Mouse (Mus musculus) spleen, embryonic (tissue): Measurements from ENCODE around the gene Ppme1.

Source experiments
- CTCF ChIA-PET: fragments of 350-600 bp; sonication (Branson Sonifier 250); formaldehyde crosslinking; loops from one replicate; lab custom pipeline; 2022; lab: Charles Lee

Gene Ppme1

DNA sequence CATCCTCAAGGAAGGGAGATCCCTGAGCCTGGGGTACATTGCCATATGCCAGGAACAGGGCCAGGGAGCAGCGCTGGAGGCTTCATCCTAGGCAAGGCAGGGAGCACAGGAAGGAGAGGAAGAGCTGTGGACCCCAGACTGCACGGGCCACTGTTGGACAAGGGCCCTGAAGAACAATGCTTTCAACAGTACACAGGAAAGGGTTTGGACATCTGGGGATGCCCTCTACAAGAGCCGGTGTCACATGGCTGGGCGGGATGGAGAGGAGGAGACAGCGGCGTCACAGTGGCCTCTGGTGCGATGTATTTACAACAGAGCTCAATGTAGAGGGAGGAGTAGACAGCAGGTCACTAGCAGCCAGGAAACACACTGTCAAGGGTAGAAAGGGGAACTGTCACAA, 44.6 kb downstream of the Ppme1 start:
- CTCF ChIA-PET = no interaction called here

DNA sequence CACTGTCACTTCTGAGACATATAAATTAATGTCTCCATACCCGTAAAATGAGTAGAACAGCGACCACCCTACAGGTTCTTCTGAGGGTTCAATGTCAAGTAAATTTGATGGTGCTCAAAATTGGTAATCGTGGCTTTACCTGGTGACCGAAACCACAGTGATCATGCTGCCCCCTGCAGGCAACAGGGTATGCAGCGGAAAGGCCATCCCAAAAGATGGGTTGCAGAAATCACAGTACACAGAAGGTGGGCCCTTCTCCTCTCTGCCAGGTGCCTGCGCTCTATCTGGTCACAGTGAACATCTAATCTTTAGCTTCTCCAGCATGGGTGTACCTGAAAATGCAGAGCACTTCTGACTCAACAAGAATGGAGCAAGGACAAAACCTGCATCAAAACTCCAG, 46.6 kb downstream of the Ppme1 start:
- CTCF ChIA-PET = interaction anchor here (0.5 kb wide), 1 partner anchor 1101 kb away, joined by 3 read pairs; no protein-coding TSS in a partner anchor

DNA sequence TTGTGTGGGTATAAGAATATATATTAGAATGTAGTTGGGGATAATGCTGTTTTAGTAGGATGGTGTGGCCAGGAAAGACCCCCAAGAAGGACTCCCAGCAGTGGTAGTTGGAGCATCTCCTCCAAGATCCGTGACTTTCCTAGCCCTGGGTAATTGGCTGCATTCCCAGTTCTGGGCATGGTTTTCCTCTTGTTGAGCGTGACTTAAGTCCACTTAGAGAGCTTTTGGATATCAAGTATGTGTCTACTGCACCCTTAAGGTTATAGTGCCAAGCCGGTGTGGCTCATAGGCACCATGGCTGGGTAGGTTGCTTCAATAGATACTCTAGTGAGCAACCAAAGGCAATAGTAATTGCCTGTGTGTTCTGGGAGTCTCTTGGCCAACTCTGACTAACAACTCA, 48.4 kb downstream of the Ppme1 start:
- CTCF ChIA-PET = no interaction called here

DNA sequence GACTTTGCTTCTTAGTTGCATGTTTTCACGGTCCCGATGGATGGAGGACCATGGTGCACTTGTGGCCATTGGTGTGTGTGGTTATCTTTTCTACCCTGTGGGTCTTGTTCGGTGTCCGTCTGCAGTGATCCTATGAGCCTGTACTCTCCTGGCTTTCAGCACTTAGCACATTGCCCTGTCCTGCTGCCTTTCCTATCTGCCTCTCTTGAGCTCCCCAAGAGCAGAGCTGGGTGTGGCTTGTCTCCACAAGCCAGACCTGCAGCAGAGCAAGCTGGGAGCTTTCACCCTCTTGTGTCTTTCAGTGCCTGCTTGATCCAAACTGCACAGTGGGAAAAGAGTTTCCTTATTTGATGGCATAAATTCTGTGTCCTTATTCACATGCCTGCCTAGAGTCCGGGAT, 54.6 kb downstream of the Ppme1 start:
- CTCF ChIA-PET = no interaction called here

DNA sequence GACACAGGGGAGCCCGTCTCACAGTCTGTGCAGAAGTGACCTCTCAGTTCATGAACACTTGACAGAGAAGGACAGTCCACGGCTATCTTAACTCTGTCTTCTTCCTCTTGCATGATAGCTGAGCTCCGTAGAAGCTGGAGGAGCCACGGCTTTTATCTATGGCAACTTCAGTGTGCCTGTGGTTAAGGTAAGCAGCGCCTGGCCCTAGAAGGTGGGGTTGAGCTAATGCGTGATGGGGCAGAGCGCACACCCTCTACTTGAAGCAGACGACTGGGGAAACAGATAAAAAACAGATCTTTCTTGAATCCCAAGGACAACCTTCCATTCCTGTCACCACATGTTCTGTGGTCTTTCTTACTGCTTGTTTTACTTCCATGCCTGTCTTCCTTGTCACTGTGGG, 55.2 kb downstream of the Ppme1 start:
- CTCF ChIA-PET = no interaction called here

DNA sequence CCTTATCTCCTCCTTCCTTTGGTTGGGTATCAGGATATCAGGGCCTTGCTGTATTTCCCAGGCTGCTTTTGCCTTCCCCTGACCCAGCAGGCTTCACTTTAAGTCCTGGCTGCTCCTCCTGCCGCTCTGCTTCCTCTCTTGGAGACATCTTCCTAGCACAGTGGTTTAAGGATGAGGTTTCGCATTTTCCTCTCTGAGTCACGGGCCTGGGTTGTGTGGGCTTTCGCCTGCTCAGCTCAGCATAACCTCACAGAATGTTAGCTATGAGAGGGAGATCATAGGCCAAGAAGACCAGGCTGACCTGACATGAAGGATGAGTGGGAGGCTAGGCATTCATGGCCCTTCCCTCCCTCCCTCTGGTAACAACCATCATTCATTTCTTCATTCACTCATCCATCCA, 59.4 kb downstream of the Ppme1 start:
- CTCF ChIA-PET = no interaction called here

DNA sequence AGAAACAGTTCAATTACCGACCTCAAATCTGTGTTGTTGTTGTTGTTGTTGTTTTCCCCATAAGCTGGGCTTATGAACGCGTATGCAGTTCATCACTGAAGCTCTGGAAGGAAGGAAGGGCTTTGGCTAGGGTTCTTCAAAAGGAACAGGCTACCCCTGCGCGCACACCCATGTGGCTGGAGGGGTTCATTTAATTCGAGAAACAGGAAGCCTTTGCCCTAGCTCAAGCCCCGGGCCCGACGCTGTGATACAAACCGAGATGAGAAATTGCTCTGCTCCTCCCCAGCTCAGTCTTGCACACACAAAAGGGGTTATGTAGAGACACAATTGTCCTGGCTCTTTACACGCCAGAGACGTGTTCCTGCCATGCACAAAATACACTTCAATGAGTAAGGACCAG, 61.8 kb downstream of the Ppme1 start:
- CTCF ChIA-PET = no interaction called here

DNA sequence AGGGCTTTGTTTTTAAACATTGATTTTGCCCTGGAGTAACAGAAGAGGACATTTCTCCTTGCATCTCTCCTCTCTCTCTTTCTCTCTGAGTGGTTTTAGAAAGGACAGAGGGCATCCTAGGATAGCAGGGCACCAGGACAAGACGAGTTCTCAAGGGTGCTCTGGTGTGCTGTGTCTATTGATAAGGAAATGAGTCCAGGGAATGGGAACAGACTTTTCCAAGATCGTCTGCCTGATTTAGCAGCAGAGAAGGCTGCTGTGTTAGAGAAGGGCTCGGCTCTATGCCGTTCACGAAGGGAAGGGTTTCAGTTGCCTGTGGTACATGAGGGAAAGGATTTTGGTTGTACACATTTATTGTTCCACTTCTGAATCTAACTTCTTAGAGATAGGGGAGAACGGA, 62.4 kb downstream of the Ppme1 start:
- CTCF ChIA-PET = no interaction called here

DNA sequence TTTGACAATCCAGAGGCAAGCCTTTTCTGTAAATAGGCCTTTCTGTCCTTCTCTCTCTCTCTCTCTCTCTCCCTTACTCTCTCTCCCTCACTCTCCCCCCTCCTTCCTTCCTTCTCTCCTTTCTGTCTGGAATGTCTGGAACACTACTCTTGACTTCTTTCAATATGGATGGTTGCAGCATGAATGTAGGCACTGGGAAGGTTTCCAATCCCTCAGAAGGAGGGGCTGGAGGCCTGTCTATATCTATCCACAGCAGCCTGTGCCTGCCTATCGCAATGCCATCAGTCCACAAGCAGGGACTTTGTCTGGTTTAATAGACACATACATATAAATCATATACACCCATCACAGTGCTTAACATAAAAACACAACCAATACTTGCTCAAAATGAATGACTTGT, 62.9 kb downstream of the Ppme1 start:
- CTCF ChIA-PET = no interaction called here

DNA sequence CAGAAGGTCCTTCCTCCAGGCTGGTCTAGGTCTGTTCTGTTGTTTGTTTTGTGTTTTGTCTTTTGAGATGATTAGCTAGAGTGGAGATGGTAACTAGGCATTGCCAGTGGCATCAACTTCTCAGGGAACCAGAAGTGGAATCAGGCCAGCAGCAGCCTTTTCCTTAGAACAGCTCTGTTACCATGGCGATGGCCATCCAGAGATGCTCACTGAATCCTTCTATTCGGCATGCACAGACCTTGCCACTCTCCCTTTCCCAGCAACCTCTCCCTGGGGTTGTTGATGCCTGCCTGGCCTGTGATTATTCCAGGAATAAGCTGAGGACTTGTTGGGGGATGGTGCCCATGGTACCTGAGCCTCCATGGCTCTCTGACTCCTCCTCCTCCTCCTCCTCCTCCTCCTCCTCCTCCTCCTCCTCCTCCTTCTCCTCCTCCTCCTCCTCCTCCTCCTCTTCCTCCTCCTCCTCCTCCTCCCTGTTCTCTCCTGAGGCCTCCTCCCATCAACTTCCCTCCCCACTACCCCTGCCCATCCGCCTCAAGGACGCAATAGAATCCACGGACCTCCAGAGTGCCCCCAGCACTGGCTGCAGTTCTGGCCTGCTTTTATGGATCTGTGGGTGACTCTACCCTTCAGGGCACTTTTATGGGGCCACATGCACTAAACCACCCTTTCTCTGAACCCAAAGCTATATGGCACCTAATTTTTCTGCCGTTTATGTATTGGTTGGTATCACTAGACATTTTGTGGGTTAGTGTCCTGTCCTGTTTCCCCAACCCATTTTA, 64.0 kb downstream of the Ppme1 start:
- CTCF ChIA-PET = no interaction called here

DNA sequence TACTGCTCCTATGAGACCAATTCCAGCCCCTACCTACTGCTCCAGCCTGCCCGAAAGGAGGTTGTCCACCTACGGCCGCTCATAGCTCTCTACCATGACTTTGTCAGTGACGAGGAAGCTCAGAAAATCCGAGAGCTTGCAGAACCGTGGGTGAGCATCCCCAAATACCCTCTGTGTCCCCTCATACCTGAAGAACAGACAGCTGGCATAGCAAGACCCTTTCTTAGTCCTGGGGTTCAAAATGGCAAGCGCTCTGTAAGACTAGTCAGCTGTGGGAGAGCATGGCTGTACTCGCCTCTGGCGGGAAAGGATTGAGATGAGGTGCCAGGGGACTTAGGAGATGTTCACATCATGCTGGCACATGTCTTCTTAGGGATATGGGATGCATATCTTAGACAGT, 66.2 kb downstream of the Ppme1 start:
- CTCF ChIA-PET = no interaction called here

DNA sequence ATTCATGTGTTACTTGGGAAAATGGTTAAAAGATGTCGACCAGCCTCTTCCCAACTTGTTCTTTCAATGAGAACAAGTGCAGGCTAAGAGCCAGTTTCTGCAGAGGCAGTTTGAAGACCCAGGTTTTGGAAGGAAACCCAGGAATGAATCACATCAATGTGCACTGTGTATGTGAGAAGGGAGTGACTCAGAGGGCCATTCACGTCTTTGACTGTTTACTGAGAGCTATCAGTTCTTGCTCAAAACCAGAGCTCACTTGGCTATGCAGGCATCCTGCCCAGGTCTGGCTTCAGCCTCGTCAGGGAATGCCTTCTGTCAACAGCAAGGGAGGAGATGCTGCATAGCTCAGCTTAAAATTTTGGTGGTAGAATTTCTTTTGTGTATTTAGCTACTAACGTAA, 69.8 kb downstream of the Ppme1 start:
- CTCF ChIA-PET = no interaction called here

DNA sequence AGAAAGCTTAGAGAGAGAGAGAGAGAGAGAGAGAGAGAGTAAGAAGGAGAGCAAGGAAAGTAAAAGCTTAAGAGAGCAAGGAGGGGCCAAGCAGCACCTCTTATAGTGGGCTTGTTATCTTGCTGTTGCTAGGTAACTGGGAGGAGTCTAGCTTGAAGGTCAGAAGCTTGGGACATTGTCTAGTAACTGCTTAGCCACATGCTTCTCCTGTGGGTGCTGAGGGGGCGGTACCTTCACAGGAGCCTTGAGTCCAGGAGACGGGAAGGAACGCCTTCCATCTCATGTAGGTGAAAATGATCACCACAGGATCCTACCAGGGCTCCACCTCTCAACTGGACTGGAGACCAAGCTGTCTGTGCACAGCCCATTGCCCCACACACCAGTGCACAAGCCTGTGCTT, 70.7 kb downstream of the Ppme1 start:
- CTCF ChIA-PET = no interaction called here

DNA sequence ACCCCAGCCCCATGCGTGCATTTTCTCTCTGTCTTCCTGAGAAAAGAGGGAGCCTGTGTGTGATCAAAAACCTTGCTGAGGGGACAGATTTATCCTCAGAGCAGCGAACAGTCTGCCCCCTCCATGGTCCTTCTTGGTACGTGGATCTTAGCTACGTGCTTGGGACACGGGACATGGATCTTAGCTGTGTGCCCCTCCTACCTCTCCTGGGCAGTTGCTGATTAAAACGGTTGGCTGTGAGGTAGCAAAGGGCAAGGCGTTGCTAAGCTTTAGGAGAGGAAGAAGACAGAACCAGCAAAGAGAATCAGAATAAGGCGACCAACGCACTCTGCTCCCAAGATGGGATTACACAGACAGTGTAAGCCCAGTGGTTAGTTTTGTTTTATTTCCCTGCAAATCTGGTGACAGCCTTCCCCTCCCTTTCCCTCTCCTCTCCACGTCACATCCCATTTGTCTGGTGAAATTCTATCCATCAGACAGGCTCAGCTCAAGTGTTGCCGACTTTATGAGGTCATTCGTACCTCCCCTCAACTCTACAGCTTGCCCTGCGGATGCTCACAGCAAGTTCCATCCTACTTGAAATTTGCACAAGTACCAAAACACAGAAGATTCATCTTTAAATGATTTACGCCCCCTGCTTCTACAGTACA, 73.1 kb downstream of the Ppme1 start:
- CTCF ChIA-PET = no interaction called here

DNA sequence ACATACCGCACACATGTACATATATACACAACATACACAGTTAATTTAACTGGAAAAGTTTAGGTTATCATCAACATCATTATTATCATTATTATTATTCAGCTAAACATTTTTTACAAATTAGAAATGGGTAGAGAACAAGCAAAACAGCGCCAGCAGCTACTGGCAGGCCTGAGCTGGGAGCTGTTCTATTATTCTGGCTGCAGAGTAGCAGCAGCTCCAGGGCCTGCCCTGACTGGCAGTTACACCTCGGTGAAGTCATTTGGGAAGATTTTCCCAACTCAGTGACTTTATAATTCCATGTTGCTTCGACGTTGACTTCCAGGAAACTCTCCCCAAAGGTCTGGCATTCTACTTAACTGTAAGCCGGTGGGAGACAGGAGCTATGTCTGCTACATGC, 75.4 kb downstream of the Ppme1 start:
- CTCF ChIA-PET = no interaction called here

DNA sequence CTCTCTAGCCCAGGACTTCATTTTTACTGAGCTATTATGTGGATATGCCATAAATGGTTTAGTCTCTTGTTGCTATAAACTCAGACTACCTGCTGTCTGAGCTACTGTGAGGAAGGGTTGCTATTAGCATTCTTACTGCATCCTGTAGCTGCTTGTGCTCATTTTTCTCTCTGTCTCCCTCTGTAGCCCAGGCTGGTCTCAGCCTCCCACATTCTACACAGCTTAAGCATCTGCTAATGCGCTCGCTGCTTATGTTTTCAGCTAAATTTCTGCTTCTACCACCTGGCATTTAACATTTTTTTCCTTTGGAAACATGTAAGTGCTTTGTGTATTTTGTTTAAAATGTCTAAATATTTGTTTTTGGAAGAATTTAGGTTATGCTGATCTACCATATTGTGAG, 76.4 kb downstream of the Ppme1 start:
- CTCF ChIA-PET = no interaction called here

DNA sequence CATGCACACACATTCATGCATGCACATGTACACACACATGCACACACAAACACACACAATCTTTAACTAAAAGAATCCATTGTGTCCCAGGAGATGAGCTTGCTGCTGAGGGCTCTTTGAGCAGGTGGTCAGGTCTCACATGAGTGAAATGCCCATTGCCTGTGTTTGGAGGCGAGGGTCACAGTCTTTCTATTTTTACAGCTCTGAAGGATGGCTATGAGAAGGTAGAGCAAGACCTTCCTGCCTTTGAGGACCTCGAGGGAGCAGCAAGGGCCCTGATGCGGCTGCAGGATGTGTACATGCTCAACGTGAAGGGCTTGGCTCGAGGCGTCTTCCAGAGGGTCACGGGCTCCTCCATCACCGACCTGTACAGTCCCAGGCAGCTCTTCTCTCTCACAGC, 78.6 kb downstream of the Ppme1 start:
- CTCF ChIA-PET = no interaction called here

DNA sequence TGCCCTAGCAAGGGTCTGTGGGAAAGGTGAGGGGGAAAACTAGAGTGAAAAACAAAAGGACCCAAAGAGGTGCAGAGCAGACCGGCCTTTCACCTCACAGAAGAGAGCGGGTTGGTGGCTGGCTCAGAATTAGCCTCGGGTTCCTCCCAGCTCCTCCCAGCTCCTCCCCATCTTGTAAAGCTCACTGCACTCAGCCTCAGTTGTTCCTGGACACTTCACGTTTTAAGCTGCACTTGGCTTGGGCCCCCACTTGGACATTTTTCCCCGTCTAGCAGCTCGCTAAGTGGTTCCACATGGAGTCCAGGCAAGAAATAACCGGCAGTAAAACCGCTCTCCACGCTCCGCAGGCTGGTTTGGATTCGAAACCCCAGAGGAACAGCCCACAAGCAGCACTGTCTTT, 83.5 kb downstream of the Ppme1 start:
- CTCF ChIA-PET = no interaction called here

DNA sequence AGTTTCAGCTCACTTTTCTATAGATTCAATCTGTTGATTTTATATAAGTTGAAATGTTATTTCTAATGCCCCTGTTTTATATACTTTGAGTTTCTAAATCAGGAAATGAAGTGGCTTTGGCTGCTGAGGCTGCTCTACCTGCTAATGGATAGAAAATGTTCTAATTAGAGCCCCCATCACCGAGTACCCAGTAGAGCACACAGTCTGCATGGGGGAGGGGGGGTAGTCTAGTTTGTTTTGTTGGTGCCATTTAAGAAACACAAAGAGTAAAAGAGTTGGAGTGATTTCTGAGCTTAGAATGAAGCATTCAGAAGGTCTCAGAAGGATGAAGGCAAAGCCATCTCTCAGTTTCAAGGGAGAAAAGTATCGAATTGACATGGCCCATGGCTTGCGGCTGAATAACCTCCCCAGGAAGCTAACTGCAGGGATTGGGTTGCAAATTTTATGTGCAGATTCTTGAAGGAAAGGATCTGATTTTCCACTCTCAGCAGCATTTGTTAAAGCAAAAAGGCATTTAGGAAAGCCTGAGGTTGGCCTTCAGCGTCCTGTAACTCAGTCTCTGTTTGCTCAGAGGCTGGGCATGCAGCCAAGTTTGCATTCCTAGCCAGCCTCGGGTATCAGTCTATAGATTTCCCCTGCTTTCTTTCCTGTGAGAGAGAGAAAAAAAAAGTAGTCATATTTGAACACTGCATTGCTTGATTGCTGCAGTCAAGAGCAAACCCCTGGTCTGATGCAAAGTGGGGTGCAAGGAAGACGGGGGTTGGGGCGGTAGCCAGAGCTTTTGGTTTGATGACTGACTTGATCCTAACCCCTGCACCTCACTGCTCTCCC, 84.1 kb downstream of the Ppme1 start:
- CTCF ChIA-PET = no interaction called here

DNA sequence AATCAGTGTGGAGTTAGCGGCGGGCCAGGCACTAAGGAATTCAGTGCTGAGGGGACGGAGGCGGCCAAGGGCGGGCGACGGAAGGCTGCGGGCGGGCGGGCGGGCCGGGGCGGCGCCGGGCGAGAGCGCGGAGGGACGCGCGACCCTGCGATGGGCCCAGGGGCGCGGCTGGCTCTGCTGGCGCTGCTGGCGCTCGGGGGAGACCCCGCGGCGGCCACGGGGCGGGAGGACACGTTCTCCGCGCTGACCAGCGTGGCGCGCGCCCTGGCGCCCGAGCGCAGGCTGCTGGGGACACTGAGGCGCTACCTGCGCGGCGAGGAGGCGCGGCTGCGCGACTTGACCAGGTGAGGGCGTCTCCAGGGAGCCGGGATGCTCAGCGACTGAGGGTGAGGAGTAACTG, 86.7 kb downstream of the Ppme1 start, which contains the start of gene P4ha3:
P4ha3 (plus strand) TSS at position 138 of the 400 bp plus-strand sequence.
- CTCF ChIA-PET = no interaction called here

DNA sequence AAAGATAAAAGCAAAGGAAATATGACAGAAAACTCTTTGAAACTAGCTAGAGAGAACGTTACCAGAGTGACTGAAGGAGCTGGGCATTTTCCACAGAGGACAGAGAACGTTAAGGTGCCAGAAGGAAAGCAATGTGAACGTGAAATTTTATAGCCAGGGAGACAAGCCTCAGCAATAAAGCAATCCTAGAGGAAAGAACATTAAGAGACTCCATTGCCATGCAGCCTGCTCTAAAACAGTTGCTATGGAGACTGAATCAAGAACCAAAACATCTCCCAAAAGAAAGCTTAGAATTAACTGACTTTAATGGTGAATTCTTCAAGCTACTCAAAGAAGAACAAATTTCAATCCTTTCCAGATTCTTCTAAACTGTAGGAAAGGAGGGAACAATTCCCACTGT, 88.8 kb downstream of the Ppme1 start:
- CTCF ChIA-PET = no interaction called here

DNA sequence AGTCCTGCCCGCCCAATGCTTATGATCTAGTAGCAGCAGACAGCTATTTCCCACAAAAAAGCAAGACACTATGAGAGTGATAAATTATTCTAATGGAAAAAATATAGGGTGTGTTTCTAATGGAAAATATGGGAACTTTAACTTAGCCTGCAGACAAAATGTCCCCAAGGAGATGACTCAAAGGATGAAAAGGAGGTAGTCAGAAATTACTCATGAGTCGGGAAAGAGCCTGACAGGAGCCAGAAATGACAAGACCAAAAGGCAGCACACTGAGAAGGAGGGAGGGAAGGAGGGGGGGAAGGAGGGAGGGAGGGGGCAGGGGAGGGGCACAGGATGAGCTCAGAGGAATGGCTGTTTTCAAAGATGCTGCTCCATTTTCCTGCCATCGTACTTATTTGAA, 90.5 kb downstream of the Ppme1 start:
- CTCF ChIA-PET = interaction anchor here (0.7 kb wide), 1 partner anchor 110 kb away, joined by 3 read pairs; no protein-coding TSS in a partner anchor
